Mouse (Mus musculus) 416B (cell line): ENCODE data around the gene Myo1c.

Source experiments
- DNase-seq: peaks from one replicate; pipeline ENCODE4 v3.0.0; 2011; ENCODE audit warnings: low read depth

The Myo1c gene

GRCm38 (mm10) chr11:75650958-75651425, 688 bp downstream of the Myo1c start:
- DNase-seq, result no peak

GRCm38 (mm10) chr11:75651426-75652221, 1.3 kb downstream of the Myo1c start:
- peak; percentile 81 for DNase-seq

GRCm38 (mm10) chr11:75652222-75652941, 2.1 kb downstream of the Myo1c start:
- DNase-seq, result peak; percentile 67

- DNase-seq, result peak; percentile 76
These were observed 2.8 kb downstream of the Myo1c start for GRCm38 (mm10) chr11:75652942-75653684.

- DNase-seq, result peak; percentile 93
These were observed 3.6 kb downstream of the Myo1c start for GRCm38 (mm10) chr11:75653781-75654470.

GRCm38 (mm10) chr11:75654471-75655390, 4.4 kb downstream of the Myo1c start:
- DNase-seq, result peak; percentile 69

GRCm38 (mm10) chr11:75655621-75656545, 5.6 kb downstream of the Myo1c start:
- DNase-seq, result peak; percentile 84

DNA sequence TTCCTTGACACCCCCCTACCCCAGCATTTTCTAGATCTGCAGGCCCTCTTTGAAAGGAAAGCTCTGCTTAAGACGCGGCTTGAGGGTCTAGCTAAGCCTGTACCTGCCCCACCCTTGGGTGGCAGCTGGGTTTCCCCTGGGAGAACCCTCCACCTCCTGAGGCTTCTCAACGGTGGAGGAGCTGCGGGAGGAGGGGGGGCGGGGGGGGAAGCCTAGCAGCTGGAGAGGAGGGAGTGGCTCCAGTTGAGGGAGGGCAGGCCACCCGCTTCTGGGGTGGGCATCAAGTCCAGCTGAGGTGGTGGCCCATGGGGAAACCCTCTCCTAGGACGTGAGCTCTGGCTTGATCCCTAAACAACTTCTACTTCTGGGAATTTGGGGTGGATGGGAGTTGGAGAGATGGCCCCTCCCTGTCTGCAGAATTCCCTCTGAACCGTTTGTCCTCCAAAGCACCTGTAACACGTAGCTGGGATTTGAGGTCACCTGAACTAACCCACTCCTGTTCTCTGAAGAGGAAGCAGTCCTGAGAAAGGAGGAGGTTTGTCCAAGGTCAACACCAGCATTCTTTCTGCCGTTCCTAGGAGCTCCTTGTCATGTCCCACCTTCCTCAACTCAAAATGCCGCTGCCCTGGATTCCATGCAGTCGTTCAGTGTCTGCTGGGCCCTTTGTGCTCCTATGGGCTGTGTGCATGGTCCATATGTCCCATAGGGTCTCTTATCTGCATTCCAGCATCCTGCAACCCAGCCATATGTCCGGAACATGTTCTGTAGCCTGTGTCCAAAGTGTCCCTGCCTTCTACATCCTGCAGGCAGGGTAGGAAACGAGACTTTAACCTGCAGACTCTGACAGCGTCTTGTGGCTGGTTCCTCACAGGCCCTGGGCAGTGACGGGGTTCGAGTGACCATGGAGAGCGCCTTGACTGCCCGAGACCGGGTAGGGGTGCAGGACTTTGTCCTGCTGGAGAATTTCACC, 6.6 kb downstream of the Myo1c start:
- DNase-seq, result no peak

DNA sequence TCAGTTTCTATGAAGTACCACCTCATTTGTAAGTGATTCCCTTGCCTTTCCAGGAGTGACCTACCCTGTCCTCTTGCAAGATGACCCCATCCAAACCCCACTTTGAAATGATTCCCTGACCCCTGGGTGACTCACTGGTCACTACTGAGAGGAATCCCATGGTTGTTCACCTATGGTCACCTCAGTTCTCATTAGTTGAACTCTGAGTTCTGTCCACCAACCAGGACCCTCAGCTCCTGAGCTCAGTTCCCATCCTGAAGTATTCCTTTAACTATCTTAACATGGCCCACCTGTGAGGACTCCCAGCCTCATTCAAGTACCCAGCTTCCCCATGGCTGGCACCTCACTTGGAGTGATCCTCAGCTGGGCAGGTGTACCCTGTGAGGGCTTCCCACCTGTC, 7.5 kb downstream of the Myo1c start:
- DNase-seq, result no peak

DNA sequence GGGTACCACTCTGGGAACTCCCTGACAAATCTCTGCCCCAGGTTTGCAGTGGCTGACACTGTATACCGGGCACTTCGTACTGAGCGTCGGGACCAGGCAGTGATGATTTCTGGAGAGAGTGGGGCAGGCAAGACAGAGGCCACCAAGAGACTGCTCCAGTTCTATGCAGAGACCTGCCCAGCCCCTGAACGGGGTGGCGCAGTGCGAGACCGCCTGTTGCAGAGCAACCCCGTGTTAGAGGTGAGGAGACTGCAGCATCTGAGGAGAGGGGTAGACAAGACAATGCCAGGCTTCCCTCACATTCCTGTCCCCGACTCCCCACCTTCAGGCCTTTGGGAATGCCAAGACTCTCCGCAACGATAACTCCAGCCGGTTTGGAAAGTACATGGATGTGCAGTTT, 8.0 kb downstream of the Myo1c start:
- DNase-seq, result no peak

- no peak for DNase-seq
These were observed 8.9 kb downstream of the Myo1c start for GRCm38 (mm10) chr11:75658996-75659750.

DNA sequence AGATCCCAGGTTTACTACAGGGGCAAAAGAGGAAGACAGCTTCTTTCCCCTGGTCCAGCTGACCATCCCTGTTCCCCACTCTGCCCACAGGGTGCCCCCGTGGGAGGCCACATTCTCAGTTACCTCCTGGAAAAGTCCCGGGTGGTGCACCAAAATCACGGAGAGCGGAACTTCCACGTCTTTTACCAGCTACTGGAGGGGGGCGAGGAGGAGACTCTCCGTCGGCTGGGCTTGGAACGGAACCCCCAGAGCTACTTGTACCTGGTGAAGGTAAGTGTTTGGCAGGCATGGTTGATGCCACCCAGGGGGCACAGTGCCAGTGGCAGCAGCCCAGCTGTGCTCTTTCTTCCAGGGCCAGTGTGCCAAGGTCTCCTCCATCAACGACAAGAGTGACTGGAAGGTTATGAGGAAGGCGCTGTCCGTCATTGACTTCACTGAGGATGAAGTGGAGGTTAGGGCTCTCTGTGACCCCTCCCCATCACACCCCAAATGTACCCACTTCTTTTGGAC, 9.8 kb downstream of the Myo1c start:
- DNase-seq, result no peak

DNA sequence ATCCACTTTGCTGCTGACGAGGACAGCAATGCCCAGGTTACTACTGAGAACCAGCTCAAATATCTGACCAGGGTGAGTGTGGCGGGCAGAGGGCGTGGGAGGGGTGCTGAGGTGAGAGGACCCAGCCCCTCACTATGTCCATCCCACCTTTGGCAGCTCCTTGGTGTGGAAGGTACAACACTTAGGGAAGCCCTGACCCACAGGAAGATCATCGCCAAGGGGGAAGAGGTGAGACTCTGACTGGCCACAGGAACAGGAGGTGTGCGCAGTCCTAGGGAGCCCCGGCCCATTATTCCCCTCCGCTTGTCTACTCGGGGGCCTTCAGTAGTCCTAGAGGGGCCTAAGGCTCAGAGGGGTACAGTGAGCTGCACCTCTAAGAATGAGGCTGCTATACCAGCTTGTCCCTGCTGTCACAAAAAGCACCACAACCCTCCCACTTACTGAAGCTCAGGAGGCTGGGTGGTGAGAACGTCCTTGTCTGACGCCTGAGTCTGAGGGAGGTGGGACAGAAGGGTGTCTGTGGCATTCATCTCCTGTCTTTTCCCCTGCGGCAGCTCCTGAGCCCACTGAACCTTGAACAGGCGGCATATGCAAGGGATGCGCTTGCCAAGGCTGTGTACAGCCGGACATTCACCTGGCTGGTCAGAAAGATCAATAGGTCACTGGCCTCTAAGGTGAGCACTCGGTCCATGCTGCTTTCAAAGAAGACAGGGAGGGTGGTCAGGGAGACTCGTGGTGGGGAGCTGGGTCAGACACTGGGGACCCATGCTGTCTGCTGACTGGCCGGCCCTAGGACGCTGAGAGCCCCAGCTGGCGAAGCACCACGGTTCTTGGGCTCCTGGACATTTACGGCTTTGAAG, 10.9 kb downstream of the Myo1c start:
- no peak for DNase-seq

GRCm38 (mm10) chr11:75662131-75662530, 11.8 kb downstream of the Myo1c start:
- no peak for DNase-seq

- DNase-seq, result no peak
These were observed 16.0 kb downstream of the Myo1c start for GRCm38 (mm10) chr11:75666296-75666695.

- DNase-seq, result peak; percentile 50
These were observed 18.3 kb downstream of the Myo1c start for GRCm38 (mm10) chr11:75668621-75669020.
